Mouse (Mus musculus) neural tube, embryonic 14.5 days (tissue): ENCODE results near the gene Ube2s. TPM values are rescaled to one million over a fixed set of nuclear protein-coding genes. Genes with fewer than 3 reads are reported as not detected.

Source experiments
- ATAC-seq: fragments of 200-750 bp; cut with Nextera tagmentation; 2 replicates; pipeline ENCODE4 v1.8.0; 2017; ENCODE audit warnings: low read depth, mild to moderate bottlenecking, moderate TSS enrichment, moderate library complexity
- H3K27ac ChIP-seq: fragments of 300-500 bp; sonication (generic); 2 replicates; pipeline ENCODE4 v1.5.1; 2014; ENCODE audit warnings: low read depth, mild to moderate bottlenecking, control low read depth, low read length, moderate library complexity, mixed read lengths
- H3K27me3 ChIP-seq: fragments of 300-500 bp; sonication (generic); 2 replicates; pipeline ENCODE4 v1.6.1; 2014; ENCODE audit warnings: low read length; ENCODE audit not compliant: control insufficient read depth, insufficient read depth
- H3K36me3 ChIP-seq: fragments of 300-500 bp; sonication (generic); 2 replicates; pipeline ENCODE4 v1.6.1; 2014; ENCODE audit warnings: low read length, mixed read lengths; ENCODE audit not compliant: control insufficient read depth, insufficient read depth
- H3K4me1 ChIP-seq: fragments of 300-500 bp; sonication (generic); 2 replicates; pipeline ENCODE4 v1.6.1; 2014; ENCODE audit warnings: low read length; ENCODE audit not compliant: control insufficient read depth, insufficient read depth
- H3K4me2 ChIP-seq: fragments of 300-500 bp; sonication (generic); 2 replicates; pipeline ENCODE4 v1.6.1; 2014; ENCODE audit warnings: mild to moderate bottlenecking, low read depth, low read length, control low read depth
- H3K4me3 ChIP-seq: fragments of 300-500 bp; sonication (generic); 2 replicates; pipeline ENCODE4 v1.5.1; 2014; ENCODE audit warnings: low read depth, low read length, control low read depth, mixed read lengths
- H3K9ac ChIP-seq: fragments of 300-500 bp; sonication (generic); replicated peaks from 2 replicates; pipeline ENCODE4 v1.6.1; 2014; ENCODE audit warnings: low read depth, mild to moderate bottlenecking, control low read depth, low read length, mixed read lengths
- H3K9me3 ChIP-seq: fragments of 300-500 bp; sonication (generic); 2 replicates; pipeline ENCODE4 v1.6.1; 2016; ENCODE audit warnings: low read length; ENCODE audit not compliant: control insufficient read depth
- WGBS: fragments of 180-500 bp; shearing (Covaris S2); extraction: QIAGEN DNeasy Blood & Tissue Kit; methylation state at CpG from one replicate; pipeline ENCODE4 v1.1.7; 2014; 5-methylcytosine and 5-hydroxymethylcytosine counted together
- polyA plus RNA-seq: library from polyadenylated mRNA; unstranded; fragments of >200 nt; fragmentation: Nextera tagmentation; extraction: Ambion mirVana; gene quantifications from 2 replicates; pipeline ENCODE4 v1.2.1, GENCODE M21; 2014

The Ube2s gene
- polyA plus RNA-seq, 1 experiment from 2014 or later = 263 TPM

GRCm38 (mm10) chr7:4746326-4746980 lies 65.9 kb downstream of the Ube2s start:
- no peak overlapping the region for H3K9ac ChIP-seq
- H3K27me3 ChIP-seq = no peaks in the 10 kb centered on the region
- no peak overlapping the region for H3K4me3 ChIP-seq
- H3K4me2 ChIP-seq = no peak overlapping the region
- H3K27ac ChIP-seq = no peak overlapping the region
- 88% methylated on average over 22 of the region's 22 CpGs for WGBS
- peaks cover 7% of the 10 kb centered on the region for H3K36me3 ChIP-seq
- peaks cover 12% of the 10 kb centered on the region for H3K4me1 ChIP-seq
- H3K9me3 ChIP-seq = no peaks in the 10 kb centered on the region
- no peak for ATAC-seq

- no peak for ATAC-seq
- no peaks in the 10 kb centered on the region for H3K27me3 ChIP-seq
- no peak overlapping the region for H3K4me2 ChIP-seq
- peaks cover 22% of the 10 kb centered on the region for H3K4me1 ChIP-seq
- H3K27ac ChIP-seq = no peak overlapping the region
- H3K9me3 ChIP-seq = no peaks in the 10 kb centered on the region
- H3K9ac ChIP-seq = no peak overlapping the region
- WGBS = 96% methylated on average over 5 of the region's 6 CpGs
- peaks cover 7% of the 10 kb centered on the region for H3K36me3 ChIP-seq
- H3K4me3 ChIP-seq = no peak overlapping the region
Observed at GRCm38 (mm10) chr7:4744886-4745285, 67.5 kb downstream of the Ube2s start.

Other genes starting within 250 kb of the Ube2s start
- gene Ptprh, start 208.5 kb downstream of the Ube2s start, polyA plus RNA-seq = 0.20 and 0.22 TPM in 2 replicates
- 3.3 and 3.4 TPM in 2 replicates for gene Tmem86b, start 181.2 kb downstream of the Ube2s start, polyA plus RNA-seq
- gene Ppp6r1, start 153.6 kb downstream of the Ube2s start, polyA plus RNA-seq = 6.1 and 10.9 TPM in 2 replicates
- 141 and 143 TPM in 2 replicates for gene Hspbp1, start 127.5 kb downstream of the Ube2s start, polyA plus RNA-seq
- gene Brsk1, start 122.0 kb downstream of the Ube2s start, polyA plus RNA-seq = 10.1 and 12.9 TPM in 2 replicates
- gene Tmem150b, start 87.3 kb downstream of the Ube2s start, polyA plus RNA-seq = 0.19 TPM in 2 replicates
- gene Kmt5c, start 72.5 kb downstream of the Ube2s start, polyA plus RNA-seq = 50.9 and 64.8 TPM in 2 replicates
- 10.8 and 17.7 TPM in 2 replicates for gene Cox6b2, start 59.5 kb downstream of the Ube2s start, polyA plus RNA-seq
- gene Fam71e2, start 41.3 kb downstream of the Ube2s start, polyA plus RNA-seq = 0.13 TPM in 1 of 2 replicates, not detected in the other
- 0.44 and 0.48 TPM in 2 replicates for gene Il11, start 29.7 kb downstream of the Ube2s start, polyA plus RNA-seq
- gene Tmem190, start 29.7 kb downstream of the Ube2s start, polyA plus RNA-seq = 0.46 TPM in 1 of 2 replicates, not detected in the other
- 3.5 and 3.6 TPM in 2 replicates for gene Tmem238, start 22.9 kb downstream of the Ube2s start, polyA plus RNA-seq
- gene Rpl28, start 19.7 kb downstream of the Ube2s start, polyA plus RNA-seq = 154 and 173 TPM in 2 replicates
- gene Shisa7, start 32.1 kb upstream of the Ube2s start, polyA plus RNA-seq = 16.8 and 18.7 TPM in 2 replicates
- gene Isoc2b, start 57.7 kb upstream of the Ube2s start, polyA plus RNA-seq = 3.2 and 3.9 TPM in 2 replicates
- gene Isoc2a, start 64.6 kb upstream of the Ube2s start, polyA plus RNA-seq = 0.58 and 0.76 TPM in 2 replicates
- gene Gm36210, start 93.9 kb upstream of the Ube2s start, polyA plus RNA-seq = 0.37 and 0.41 TPM in 2 replicates
- 2.8 and 3.7 TPM in 2 replicates for gene Zfp628, start 102.6 kb upstream of the Ube2s start, polyA plus RNA-seq
- gene Nat14, start 109.4 kb upstream of the Ube2s start, polyA plus RNA-seq = 24.4 and 27.9 TPM in 2 replicates
- gene Ssc5d, start 113.2 kb upstream of the Ube2s start, polyA plus RNA-seq = 0.40 and 1.3 TPM in 2 replicates
- not detected in 2 replicates for gene Sbk2, start 151.8 kb upstream of the Ube2s start, polyA plus RNA-seq
- gene Sbk3, start 158.6 kb upstream of the Ube2s start, polyA plus RNA-seq = 0.52 and 0.75 TPM in 2 replicates
- 55.6 and 67.7 TPM in 2 replicates for gene Zfp579, start 183.6 kb upstream of the Ube2s start, polyA plus RNA-seq
- gene Zfp524, start 201.8 kb upstream of the Ube2s start, polyA plus RNA-seq = 5.9 and 7.9 TPM in 2 replicates
- gene Fiz1, start 202.1 kb upstream of the Ube2s start, polyA plus RNA-seq = 27.2 and 30.4 TPM in 2 replicates
- 2.6 and 2.7 TPM in 2 replicates for gene Gm44973, start 202.9 kb upstream of the Ube2s start, polyA plus RNA-seq
- 5.9 and 6.8 TPM in 2 replicates for gene Zfp865, start 207.8 kb upstream of the Ube2s start, polyA plus RNA-seq
- gene Ccdc106, start 208.0 kb upstream of the Ube2s start, polyA plus RNA-seq = 53.6 and 64.8 TPM in 2 replicates
- not detected in 2 replicates for gene 4632433K11Rik, start 221.5 kb upstream of the Ube2s start, polyA plus RNA-seq
- gene Zfp784, start 225.9 kb upstream of the Ube2s start, polyA plus RNA-seq = 6.6 and 8.5 TPM in 2 replicates
- 102 and 111 TPM in 2 replicates for gene Zfp580, start 238.9 kb upstream of the Ube2s start, polyA plus RNA-seq
- gene U2af2, start 249.6 kb upstream of the Ube2s start, polyA plus RNA-seq = 83.0 and 84.2 TPM in 2 replicates